Mouse (Mus musculus) neural tube, embryonic 12.5 days (tissue): ENCODE measurements around the gene Zcchc9. TPM values are rescaled to one million over a fixed set of nuclear protein-coding genes. Genes with fewer than 3 reads are reported as not detected.

Experiments used
- ATAC-seq: fragments of 200-750 bp; cut with Nextera tagmentation; 2 replicates; pipeline ENCODE4 v1.8.0; 2017; ENCODE audit warnings: low read depth, mild to moderate bottlenecking, moderate TSS enrichment, moderate library complexity; ENCODE audit not compliant: low FRiP score
- H3K27ac ChIP-seq: fragments of 300-500 bp; sonication (generic); 2 replicates; pipeline ENCODE4 v1.5.1; 2016
- H3K27me3 ChIP-seq: fragments of 300-500 bp; sonication (generic); replicated peaks from 2 replicates; pipeline ENCODE4 v1.6.1; 2016; ENCODE audit warnings: mild to moderate bottlenecking
- H3K36me3 ChIP-seq: fragments of 300-500 bp; sonication (generic); 2 replicates; pipeline ENCODE4 v1.6.1; 2016; ENCODE audit warnings: mild to moderate bottlenecking
- H3K4me1 ChIP-seq: fragments of 300-500 bp; sonication (generic); 2 replicates; pipeline ENCODE4 v1.6.1; 2016
- H3K4me2 ChIP-seq: fragments of 300-500 bp; sonication (generic); replicated peaks from 2 replicates; pipeline ENCODE4 v1.6.1; 2016; ENCODE audit warnings: mild to moderate bottlenecking
- H3K4me3 ChIP-seq: fragments of 300-500 bp; sonication (generic); 2 replicates; pipeline ENCODE4 v1.5.1; 2016
- H3K9ac ChIP-seq: fragments of 300-500 bp; sonication (generic); 2 replicates; pipeline ENCODE4 v1.6.1; 2016; ENCODE audit warnings: mild to moderate bottlenecking
- H3K9me3 ChIP-seq: fragments of 300-500 bp; sonication (generic); 2 replicates; pipeline ENCODE4 v1.6.1; 2016; ENCODE audit warnings: mild to moderate bottlenecking
- WGBS: fragments of 180-500 bp; shearing (Covaris S2); methylation state at CpG from one replicate; pipeline ENCODE4 v1.1.7; 2016; 5-methylcytosine and 5-hydroxymethylcytosine counted together
- microRNA-seq: library from miRNA; unstranded; fragments of <30 nt; microRNA quantifications from one replicate; pipeline ENCODE4, GENCODE M21; 2017
- polyA plus RNA-seq: library from polyadenylated mRNA; unstranded; fragments of >200 nt; fragmentation: Nextera tagmentation; extraction: Ambion mirVana; gene quantifications from 2 replicates; pipeline ENCODE4 v1.2.1, GENCODE M21; 2016

Zcchc9 gene
- polyA plus RNA-seq, 1 experiment from 2014 or later: 24.9 TPM

- Histone ChIP-seq H3K9ac (no peak overlapping the region), H3K36me3 (no peaks in the 10 kb centered on the region), H3K9me3 (no peaks in the 10 kb centered on the region), H3K4me1 (no peaks in the 10 kb centered on the region), H3K27me3 (no peaks in the 10 kb centered on the region), H3K27ac (no peak overlapping the region), H3K4me3 (no peak overlapping the region), H3K4me2 (no peak overlapping the region)
- ATAC-seq: no peak
- 83% methylated on average over 7 of the region's 7 CpGs for WGBS
These were observed 49.0 kb downstream of the Zcchc9 start for GRCm38 (mm10) chr13:91758316-91759048.

DNA sequence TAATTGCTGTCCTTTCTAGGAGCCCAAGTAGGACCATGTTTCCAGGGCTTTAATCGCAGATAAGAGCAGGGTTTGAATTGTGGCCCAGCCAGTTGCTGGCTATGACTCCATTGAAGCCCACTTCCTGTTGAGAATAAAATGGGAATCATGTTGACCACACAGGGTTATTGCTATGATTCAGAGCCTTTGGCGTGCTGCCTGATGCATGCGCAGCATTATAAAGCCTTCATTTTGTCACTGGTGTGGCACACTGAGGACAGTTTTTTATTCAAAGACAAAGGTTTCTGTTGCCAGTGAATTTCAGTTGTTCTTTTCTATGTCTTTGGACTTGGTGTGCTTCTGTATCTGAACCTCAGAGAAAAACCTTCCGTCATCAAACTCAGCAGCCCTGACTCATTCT lies 51.3 kb downstream of the Zcchc9 start:
- H3K27ac ChIP-seq: no peak overlapping the region
- ATAC-seq: no peak
- H3K4me2 ChIP-seq: no peak overlapping the region
- 94% methylated on average over 4 of the region's 4 CpGs for WGBS
- H3K27me3 ChIP-seq: no peaks in the 10 kb centered on the region
- H3K9ac ChIP-seq: no peak overlapping the region
- no peaks in the 10 kb centered on the region for H3K36me3 ChIP-seq
- H3K9me3 ChIP-seq: no peaks in the 10 kb centered on the region
- H3K4me1 ChIP-seq: no peaks in the 10 kb centered on the region
- no peak overlapping the region for H3K4me3 ChIP-seq

GRCm38 (mm10) chr13:91754762-91755161 lies 52.7 kb downstream of the Zcchc9 start:
- Histone ChIP-seq H3K4me1 (no peaks in the 10 kb centered on the region), H3K9me3 (no peaks in the 10 kb centered on the region), H3K27me3 (no peaks in the 10 kb centered on the region), H3K4me3 (no peak overlapping the region), H3K36me3 (no peaks in the 10 kb centered on the region), H3K9ac (no peak overlapping the region), H3K4me2 (no peak overlapping the region), H3K27ac (no peak overlapping the region)
- ATAC-seq: no peak

DNA sequence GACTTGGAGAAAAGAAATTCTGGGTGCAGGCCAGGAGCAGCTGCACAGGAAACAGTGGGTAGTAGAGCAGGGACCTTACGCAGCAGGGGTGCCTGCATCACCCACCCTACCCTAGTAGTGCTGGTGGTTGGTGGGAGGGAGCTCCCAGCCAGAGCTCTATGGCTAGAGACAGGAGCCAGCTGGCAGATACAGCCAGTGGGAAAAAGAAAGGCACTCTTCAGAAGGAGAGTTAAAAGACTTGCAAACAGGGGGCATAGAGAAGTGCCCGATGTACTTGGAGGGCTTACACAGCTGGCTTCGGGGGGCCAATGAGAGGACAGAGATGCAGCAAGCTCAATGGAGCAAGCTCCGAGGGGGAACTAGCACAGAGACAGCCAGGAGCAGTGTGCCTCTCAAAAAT lies 53.8 kb downstream of the Zcchc9 start:
- 61% methylated on average over 4 of the region's 4 CpGs for WGBS
- Histone ChIP-seq H3K9me3 (no peaks in the 10 kb centered on the region), H3K27ac (no peak overlapping the region), H3K36me3 (no peaks in the 10 kb centered on the region), H3K9ac (no peak overlapping the region), H3K4me2 (no peak overlapping the region), H3K27me3 (no peaks in the 10 kb centered on the region), H3K4me3 (no peak overlapping the region), H3K4me1 (no peaks in the 10 kb centered on the region)
- ATAC-seq: no peak

DNA sequence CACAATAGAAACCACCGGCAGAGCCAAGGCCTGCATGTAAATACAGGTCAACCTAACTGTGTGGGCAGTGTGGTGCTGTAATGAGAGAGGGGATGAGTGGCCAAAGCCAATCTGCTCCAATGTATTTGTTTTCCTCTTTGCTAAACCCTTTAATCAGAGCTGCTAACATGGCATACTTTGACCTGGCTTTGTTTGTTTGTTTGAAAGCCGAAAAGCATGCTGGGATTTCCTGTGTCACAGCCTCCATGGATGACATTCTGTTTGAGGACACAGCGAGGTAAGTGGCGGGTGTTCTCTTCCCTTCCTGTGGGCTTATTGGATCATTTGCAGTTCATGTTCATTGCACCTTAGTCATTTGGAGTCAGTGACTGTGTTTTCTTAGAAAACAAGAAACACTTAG lies 57.5 kb downstream of the Zcchc9 start:
- H3K4me1 ChIP-seq: no peaks in the 10 kb centered on the region
- H3K4me2 ChIP-seq: no peak overlapping the region
- WGBS: 83% methylated on average over 4 of the region's 4 CpGs
- no peaks in the 10 kb centered on the region for H3K27me3 ChIP-seq
- no peak overlapping the region for H3K4me3 ChIP-seq
- H3K9me3 ChIP-seq: no peaks in the 10 kb centered on the region
- H3K9ac ChIP-seq: no peak overlapping the region
- no peaks in the 10 kb centered on the region for H3K36me3 ChIP-seq
- H3K27ac ChIP-seq: no peak overlapping the region
- ATAC-seq: no peak

GRCm38 (mm10) chr13:91748401-91748800 lies 59.1 kb downstream of the Zcchc9 start:
- H3K27ac ChIP-seq: no peak overlapping the region
- no peak overlapping the region for H3K4me3 ChIP-seq
- no peak overlapping the region for H3K4me2 ChIP-seq
- H3K4me1 ChIP-seq: no peaks in the 10 kb centered on the region
- H3K9ac ChIP-seq: no peak overlapping the region
- H3K27me3 ChIP-seq: no peaks in the 10 kb centered on the region
- H3K9me3 ChIP-seq: no peaks in the 10 kb centered on the region
- no peaks in the 10 kb centered on the region for H3K36me3 ChIP-seq
- no peak for ATAC-seq
- 89% methylated on average over 2 of the region's 2 CpGs for WGBS

Small RNA genes within 50 kb of the gene (microRNA-seq; reads per million reads assigned to microRNA genes)
- not detected for gene Gm27656

Other genes starting within 250 kb of the Zcchc9 start
- gene Acot12, start 66.2 kb downstream of the Zcchc9 start, polyA plus RNA-seq: not detected in 2 replicates
- gene Ckmt2, start 69.2 kb upstream of the Zcchc9 start, polyA plus RNA-seq: not detected in 2 replicates